Mouse (Mus musculus) neural tube, embryonic 13.5 days (tissue): ENCODE results near the gene Cdc6. TPM values are rescaled to one million over a fixed set of nuclear protein-coding genes. Genes with fewer than 3 reads are reported as not detected.

Experiments used
- ATAC-seq: fragments of 200-750 bp; cut with Nextera tagmentation; 2 replicates; pipeline ENCODE4 v1.8.0; 2017; ENCODE audit warnings: low read depth, mild to moderate bottlenecking, moderate TSS enrichment, moderate library complexity
- H3K27ac ChIP-seq: fragments of 300-500 bp; sonication (generic); replicated peaks from 2 replicates; pipeline ENCODE4 v1.5.1; 2015; ENCODE audit warnings: moderate library complexity, mild to moderate bottlenecking, inconsistent platforms
- H3K27me3 ChIP-seq: fragments of 300-500 bp; sonication (generic); 2 replicates; pipeline ENCODE4 v1.6.1; 2015; ENCODE audit warnings: mild to moderate bottlenecking, inconsistent platforms
- H3K36me3 ChIP-seq: fragments of 300-500 bp; sonication (generic); 2 replicates; pipeline ENCODE4 v1.6.1; 2015; ENCODE audit warnings: mild to moderate bottlenecking, inconsistent platforms
- H3K4me1 ChIP-seq: fragments of 300-500 bp; sonication (generic); replicated peaks from 2 replicates; pipeline ENCODE4 v1.6.1; 2015; ENCODE audit warnings: inconsistent platforms
- H3K4me2 ChIP-seq: fragments of 300-500 bp; sonication (generic); 2 replicates; pipeline ENCODE4 v1.6.1; 2015; ENCODE audit warnings: inconsistent platforms, mild to moderate bottlenecking, moderate library complexity
- H3K4me3 ChIP-seq: fragments of 300-500 bp; sonication (generic); 2 replicates; pipeline ENCODE4 v1.5.1; 2015; ENCODE audit warnings: mild to moderate bottlenecking, inconsistent platforms
- H3K9ac ChIP-seq: fragments of 300-500 bp; sonication (generic); 2 replicates; pipeline ENCODE4 v1.6.1; 2015; ENCODE audit warnings: moderate library complexity, mild to moderate bottlenecking, inconsistent platforms
- H3K9me3 ChIP-seq: fragments of 300-500 bp; sonication (generic); 2 replicates; pipeline ENCODE4 v1.6.1; 2016; ENCODE audit warnings: inconsistent platforms
- WGBS: fragments of 180-500 bp; shearing (Covaris S2); methylation state at CpG from one replicate; pipeline ENCODE4 v1.1.7; 2015; 5-methylcytosine and 5-hydroxymethylcytosine counted together
- polyA plus RNA-seq: library from polyadenylated mRNA; unstranded; fragments of >200 nt; fragmentation: Nextera tagmentation; extraction: Ambion mirVana; gene quantifications from 2 replicates; pipeline ENCODE4 v1.2.1, GENCODE M21; 2015

Gene Cdc6
- polyA plus RNA-seq, 1 experiment from 2014 or later, result 4.2 TPM

- Histone ChIP-seq H3K36me3 (peaks cover 7% of the 10 kb centered on the region; the same call in 1 of the 2 replicates), H3K4me2 (0 out of 2 replicates have a peak overlapping the region, but pooled peaks have one; percentile 20), H3K27me3 (no peaks in the 10 kb centered on the region), H3K9me3 (no peaks in the 10 kb centered on the region), H3K9ac (peak overlapping the region; percentile 60), H3K4me3 (no peak overlapping the region), H3K27ac (peak overlapping the region; percentile 75), H3K4me1 (peaks cover 75% of the 10 kb centered on the region)
- WGBS, result 63% methylated on average over 16 of the region's 16 CpGs
- no peak for ATAC-seq
These were observed 43.7 kb downstream of the Cdc6 start for GRCm38 (mm10) chr11:98951026-98951906.

DNA sequence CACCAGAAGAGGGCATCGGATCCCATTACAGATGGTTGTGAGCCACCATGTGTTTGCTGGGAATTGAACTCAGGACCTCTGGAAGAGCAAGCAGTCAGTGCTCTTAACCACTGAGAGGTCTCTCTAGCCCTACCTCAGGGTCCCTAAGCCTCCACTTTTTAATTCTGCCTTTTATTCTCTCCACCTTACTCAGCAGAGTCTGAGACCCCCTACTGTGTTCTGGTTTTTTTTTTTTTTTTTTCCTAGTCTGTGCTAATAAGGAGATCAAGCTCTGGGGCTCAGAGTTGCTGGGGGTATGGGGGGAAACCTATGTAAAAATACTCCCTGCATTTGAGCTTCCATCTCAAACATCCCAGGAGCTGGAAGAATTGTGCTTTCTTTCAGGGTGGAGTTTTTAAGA lies 44.5 kb downstream of the Cdc6 start:
- Histone ChIP-seq H3K4me1 (peaks cover 76% of the 10 kb centered on the region), H3K9ac (no peak overlapping the region), H3K4me2 (no peak overlapping the region), H3K27ac (no peak overlapping the region), H3K27me3 (no peaks in the 10 kb centered on the region), H3K4me3 (no peak overlapping the region), H3K9me3 (no peaks in the 10 kb centered on the region), H3K36me3 (peaks cover 7% of the 10 kb centered on the region; the same call in 1 of the 2 replicates)
- ATAC-seq, result no peak
- WGBS, result 84% methylated on average over 1 of the region's 1 CpGs

DNA sequence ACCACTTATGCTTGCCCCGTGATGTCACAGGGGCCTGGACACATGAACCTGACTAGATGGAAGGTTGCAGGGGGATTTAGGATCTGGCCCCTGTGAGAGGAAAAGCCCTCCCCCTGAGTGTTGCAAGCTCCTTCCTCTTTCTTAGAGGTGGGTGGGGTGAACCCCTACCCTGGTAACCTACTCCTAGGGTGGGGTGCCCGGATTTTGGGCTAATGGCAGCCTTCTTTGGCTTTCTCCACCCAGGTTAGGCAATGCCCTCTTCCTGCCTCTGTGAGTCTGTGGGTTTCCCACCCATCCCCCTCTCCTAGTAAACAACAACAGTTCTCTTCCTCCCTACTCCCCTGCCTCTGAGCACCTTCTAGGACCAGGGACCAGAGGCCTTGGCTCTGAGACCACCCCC lies 45.1 kb downstream of the Cdc6 start:
- Histone ChIP-seq H3K4me2 (no peak overlapping the region), H3K9me3 (no peaks in the 10 kb centered on the region), H3K36me3 (peaks cover 7% of the 10 kb centered on the region; the same call in 1 of the 2 replicates), H3K4me1 (peaks cover 70% of the 10 kb centered on the region), H3K27me3 (no peaks in the 10 kb centered on the region), H3K4me3 (no peak overlapping the region), H3K27ac (no peak overlapping the region), H3K9ac (no peak overlapping the region)
- WGBS, result 65% methylated on average over 2 of the region's 2 CpGs
- ATAC-seq, result no peak

GRCm38 (mm10) chr11:98953361-98953760 lies 45.8 kb downstream of the Cdc6 start:
- Histone ChIP-seq H3K9me3 (no peaks in the 10 kb centered on the region), H3K27ac (0 out of 2 replicates have a peak overlapping the region, but pooled peaks have one; percentile 87), H3K4me3 (no peak overlapping the region), H3K4me2 (no peak overlapping the region), H3K36me3 (peaks cover 7% of the 10 kb centered on the region; the same call in 1 of the 2 replicates), H3K27me3 (no peaks in the 10 kb centered on the region), H3K9ac (no peak overlapping the region), H3K4me1 (peaks cover 69% of the 10 kb centered on the region)
- ATAC-seq, result no peak
- WGBS, result 18% methylated on average over 2 of the region's 2 CpGs

DNA sequence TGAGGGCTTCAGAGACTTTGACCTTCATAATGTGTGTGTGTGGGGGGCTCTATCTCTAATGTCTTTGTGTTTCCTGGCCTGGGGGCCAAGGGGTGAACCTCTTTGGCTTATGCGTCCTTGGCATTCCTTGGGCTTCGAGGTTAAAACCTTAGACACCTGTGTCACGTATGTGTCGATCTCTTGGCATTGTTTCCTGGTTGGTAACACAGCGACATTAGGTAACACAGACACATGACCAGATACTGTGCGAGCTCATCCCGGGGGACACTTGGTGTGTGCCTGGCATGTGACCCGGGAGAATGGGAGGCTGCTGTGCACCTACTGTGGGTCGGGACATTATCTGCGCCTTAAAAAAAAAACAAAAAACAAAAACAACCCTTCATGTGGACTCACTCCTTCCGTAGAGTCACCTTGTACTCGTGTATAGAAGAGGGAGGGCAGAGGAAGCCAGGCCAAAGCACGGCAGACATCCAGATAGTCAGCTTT lies 46.3 kb downstream of the Cdc6 start:
- H3K9me3 ChIP-seq, result no peaks in the 10 kb centered on the region
- H3K36me3 ChIP-seq, result peaks cover 7% of the 10 kb centered on the region; the same call in 1 of the 2 replicates
- peak overlapping the region; percentile 38 for H3K4me2 ChIP-seq
- no peaks in the 10 kb centered on the region for H3K27me3 ChIP-seq
- H3K4me1 ChIP-seq, result peaks cover 72% of the 10 kb centered on the region
- H3K4me3 ChIP-seq, result no peak overlapping the region
- H3K27ac ChIP-seq, result peak overlapping the region; percentile 87
- WGBS, result 34% methylated on average over 13 of the region's 13 CpGs
- no peak for ATAC-seq
- no peak overlapping the region for H3K9ac ChIP-seq

DNA sequence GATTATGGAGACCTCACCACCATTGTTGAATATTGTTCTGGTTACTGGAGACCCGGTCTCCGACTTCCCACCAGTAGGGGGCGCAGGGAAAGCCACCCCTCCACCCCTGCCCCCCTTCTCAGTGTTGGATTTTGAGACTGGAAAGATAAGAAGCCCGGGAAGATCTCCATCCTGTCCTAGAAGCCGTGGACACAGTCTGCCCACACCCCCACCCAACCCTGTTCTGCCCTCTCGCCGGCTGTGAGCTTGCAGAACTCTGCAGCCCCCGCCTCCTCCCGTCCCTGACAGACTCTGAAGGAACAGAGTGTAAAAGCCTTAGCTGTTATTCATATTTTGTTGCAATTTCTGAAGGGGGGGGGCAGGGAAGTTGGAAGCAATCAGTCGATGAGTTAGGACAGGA lies 46.8 kb downstream of the Cdc6 start:
- Histone ChIP-seq H3K27me3 (no peaks in the 10 kb centered on the region), H3K27ac (peak overlapping the region; percentile 87), H3K4me1 (peaks cover 73% of the 10 kb centered on the region), H3K36me3 (peaks cover 7% of the 10 kb centered on the region; the same call in 1 of the 2 replicates), H3K9ac (peak overlapping the region; percentile 54; the same call in 1 of the 2 replicates), H3K9me3 (no peaks in the 10 kb centered on the region), H3K4me2 (peak overlapping the region; percentile 38), H3K4me3 (no peak overlapping the region)
- 5% methylated on average over 10 of the region's 10 CpGs for WGBS
- ATAC-seq, result peak; percentile 33; the same call in 1 of the 2 replicates

DNA sequence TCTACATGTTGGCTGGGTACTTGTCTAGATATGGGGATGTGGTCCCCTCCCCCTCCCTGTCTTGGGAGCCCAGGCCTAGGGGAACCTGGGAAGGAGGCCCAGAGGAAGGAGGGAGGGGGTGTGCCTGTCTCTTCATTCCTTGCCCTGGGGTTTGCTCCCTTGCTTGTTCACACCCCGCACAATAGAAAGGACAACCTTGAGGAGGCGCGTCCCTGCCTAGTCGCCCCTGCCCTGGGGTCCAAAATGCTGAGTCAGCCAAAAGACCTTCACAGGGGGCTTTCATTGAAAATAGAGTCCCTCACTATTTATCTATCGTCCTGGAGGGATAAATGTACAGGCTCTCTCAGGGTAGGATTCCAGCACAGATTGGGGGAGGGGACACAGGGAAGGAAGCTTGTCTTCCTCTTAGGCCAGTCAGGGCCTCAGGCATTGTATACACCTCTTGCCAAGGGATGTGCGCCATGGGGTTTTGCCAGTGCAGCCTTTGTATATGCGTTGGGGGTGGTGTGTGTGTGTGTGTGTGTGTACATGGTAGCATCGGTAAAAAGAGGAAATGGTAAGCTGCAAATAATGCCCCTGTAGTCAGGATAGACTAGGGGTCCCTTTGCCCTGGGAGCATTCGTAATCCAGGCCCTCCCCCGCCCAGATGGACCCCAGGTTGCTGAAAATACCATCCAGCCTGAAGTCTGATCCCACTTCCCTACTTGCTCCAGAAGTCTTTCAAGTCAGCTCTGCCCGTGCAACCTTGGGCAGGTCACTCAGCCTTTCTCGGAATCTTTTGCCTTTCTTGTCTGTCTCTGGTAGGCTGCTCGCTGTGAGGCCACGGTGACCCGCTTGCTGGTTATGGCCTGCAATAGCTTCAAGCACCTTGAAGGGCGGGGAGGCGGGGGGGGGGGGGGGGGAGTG lies 47.5 kb downstream of the Cdc6 start:
- peak overlapping the region; percentile 38 for H3K4me2 ChIP-seq
- peaks cover 73% of the 10 kb centered on the region for H3K4me1 ChIP-seq
- peak overlapping the region; percentile 87 for H3K27ac ChIP-seq
- peak overlapping the region; percentile 54 for H3K9ac ChIP-seq
- H3K4me3 ChIP-seq, result no peak overlapping the region
- no peaks in the 10 kb centered on the region for H3K9me3 ChIP-seq
- H3K27me3 ChIP-seq, result no peaks in the 10 kb centered on the region
- ATAC-seq, result peak; percentile 34; the same call in 1 of the 2 replicates
- peaks cover 7% of the 10 kb centered on the region; the same call in 1 of the 2 replicates for H3K36me3 ChIP-seq
- 9% methylated on average over 16 of the region's 17 CpGs for WGBS

DNA sequence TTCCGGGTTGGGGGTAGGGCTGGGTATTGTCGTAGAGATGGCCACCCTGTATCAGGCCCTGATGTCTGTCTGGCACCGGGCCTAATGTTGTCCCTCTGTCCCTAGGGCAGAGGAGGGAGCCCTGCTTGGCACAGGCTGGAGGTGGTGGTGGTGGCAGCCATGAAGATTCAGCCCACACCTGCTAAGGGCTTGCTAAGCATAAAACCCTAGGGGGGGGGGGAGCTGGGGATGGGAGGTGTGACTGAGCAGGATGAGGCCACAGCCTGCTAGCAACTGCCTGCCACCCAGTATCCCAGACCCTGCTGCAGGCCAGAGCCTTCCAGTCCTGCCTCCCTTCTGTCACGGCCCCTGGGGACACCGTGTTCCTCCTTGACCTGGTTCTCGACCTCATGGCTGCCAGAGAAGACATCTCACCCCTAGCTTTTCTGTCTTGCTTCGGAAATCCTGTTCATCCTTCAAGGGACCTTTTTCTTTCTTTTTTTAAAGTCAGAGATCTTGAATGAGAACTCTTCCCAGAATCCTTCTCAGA lies 48.2 kb downstream of the Cdc6 start:
- H3K4me1 ChIP-seq, result peaks cover 72% of the 10 kb centered on the region
- peak overlapping the region; percentile 87 for H3K27ac ChIP-seq
- 23% methylated on average over 7 of the region's 7 CpGs for WGBS
- H3K4me2 ChIP-seq, result no peak overlapping the region
- 0 out of 2 replicates have a peak, but pooled peaks have one; percentile 7 for ATAC-seq
- H3K9me3 ChIP-seq, result no peaks in the 10 kb centered on the region
- no peaks in the 10 kb centered on the region; the same call in 1 of the 2 replicates for H3K36me3 ChIP-seq
- no peak overlapping the region for H3K4me3 ChIP-seq
- H3K27me3 ChIP-seq, result no peaks in the 10 kb centered on the region
- H3K9ac ChIP-seq, result peak overlapping the region; percentile 54

GRCm38 (mm10) chr11:98956340-98956739 lies 48.7 kb downstream of the Cdc6 start:
- ATAC-seq, result no peak
- WGBS, result 71% methylated on average over 10 of the region's 10 CpGs

GRCm38 (mm10) chr11:98959437-98960312 lies 52.1 kb downstream of the Cdc6 start:
- no peaks in the 10 kb centered on the region for H3K9me3 ChIP-seq
- peak; percentile 16 for ATAC-seq
- peak overlapping the region; percentile 88 for H3K9ac ChIP-seq
- H3K36me3 ChIP-seq, result no peaks in the 10 kb centered on the region
- H3K27me3 ChIP-seq, result no peaks in the 10 kb centered on the region
- peak overlapping the region; percentile 84 for H3K4me3 ChIP-seq
- H3K4me2 ChIP-seq, result peak overlapping the region; percentile 98
- H3K4me1 ChIP-seq, result peaks cover 78% of the 10 kb centered on the region
- peak overlapping the region; percentile 98 for H3K27ac ChIP-seq
- under 1% methylated on average over 43 of the region's 43 CpGs for WGBS

More at GRCm38 (mm10) chr11:98956340-98956739, 48.7 kb downstream of the Cdc6 start:
- Histone ChIP-seq H3K9me3 (no peaks in the 10 kb centered on the region), H3K4me2 (no peak overlapping the region), H3K27me3 (no peaks in the 10 kb centered on the region), H3K36me3 (no peaks in the 10 kb centered on the region), H3K4me1 (peaks cover 72% of the 10 kb centered on the region), H3K27ac (no peak overlapping the region), H3K4me3 (no peak overlapping the region), H3K9ac (no peak overlapping the region)
